Mouse (Mus musculus): ENCODE data around the gene Itga5. TPM values are rescaled to one million over a fixed set of nuclear protein-coding genes. Genes with fewer than 3 reads are reported as not detected.

Gene Itga5
- total and polyA plus RNA-seq, 2 experiments from 2014 or later: 3.8 to 6.8 TPM

DNA sequence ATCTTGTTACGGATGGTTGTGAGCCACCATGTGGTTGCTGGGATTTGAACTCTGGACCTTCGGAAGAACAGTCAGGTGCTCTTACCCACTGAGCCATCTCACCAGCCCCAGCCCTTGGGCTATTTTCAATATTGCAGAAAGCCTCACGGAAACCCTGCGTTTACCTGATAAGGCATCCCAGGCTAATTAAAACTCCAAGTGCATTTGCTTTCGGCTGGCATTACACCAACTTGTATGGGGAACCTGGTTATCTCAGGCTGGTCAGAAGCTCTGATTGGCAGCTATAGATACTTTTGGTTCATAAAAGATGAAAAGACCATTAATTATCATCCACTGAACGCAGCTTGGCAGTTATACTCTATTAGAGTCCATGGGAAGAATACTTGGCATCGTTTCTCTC lies 4.2 kb downstream of the Itga5 start:
- Histone ChIP-seq H3K27ac (ENCODE audit: low read depth, low read length) (no peak overlapping the region), H3K4me1 (ENCODE audit: insufficient read depth, low read length) (peaks cover 5% of the 10 kb centered on the region), H3K27me3 (ENCODE audit: insufficient read depth, low read length) (peaks cover 9% of the 10 kb centered on the region), H3K9me3 (ENCODE audit: low read length) (no peaks in the 10 kb centered on the region), H3K36me3 (ENCODE audit: insufficient read depth, low read length) (no peaks in the 10 kb centered on the region), H3K4me2 (ENCODE audit: low read depth, low read length, poor library complexity, severe bottlenecking) (no peak overlapping the region), H3K9ac (replicated peaks; ENCODE audit: low read length, poor library complexity, severe bottlenecking) (no peak overlapping the region), H3K4me3 (ENCODE audit: low read depth, low read length) (no peak overlapping the region)
- WGBS: 65% methylated on average over 6 of the region's 7 CpGs
- ATAC-seq (ENCODE audit: low FRiP score): no peak
- no peak for DNase-seq (ENCODE audit: low spot score)
- no peak for TF ChIP-seq CTCF (IDR thresholded peaks at IDR 0.05)

DNA sequence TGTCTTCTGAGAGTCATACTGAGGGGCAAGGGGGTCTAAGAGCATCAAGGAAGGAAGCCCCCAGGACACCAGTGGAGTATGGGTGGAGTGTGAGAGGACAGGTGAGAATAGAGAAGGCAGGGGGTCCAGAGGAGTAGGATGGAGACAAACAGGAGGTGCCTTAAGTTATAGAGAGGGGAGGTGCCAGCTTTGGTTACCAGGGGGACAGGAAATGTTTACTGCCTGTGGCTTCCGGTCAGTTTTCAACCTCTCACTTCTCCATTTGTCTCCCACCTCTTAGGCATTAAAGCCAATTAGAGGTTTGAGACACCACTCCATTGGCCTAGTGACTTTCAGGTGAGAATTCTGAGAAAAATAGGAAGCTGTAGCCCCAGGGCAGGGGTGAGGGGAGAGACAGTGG lies 5.3 kb downstream of the Itga5 start:
- DNase-seq (ENCODE audit: low spot score): no peak
- no peak for TF ChIP-seq CTCF (IDR thresholded peaks at IDR 0.05)
- H3K9ac ChIP-seq (replicated peaks; ENCODE audit: low read length, poor library complexity, severe bottlenecking): no peak overlapping the region
- no peaks in the 10 kb centered on the region for H3K36me3 ChIP-seq (ENCODE audit: insufficient read depth, low read length)
- WGBS: 68% methylated on average over 1 of the region's 1 CpGs
- peaks cover 6% of the 10 kb centered on the region for H3K27me3 ChIP-seq (ENCODE audit: insufficient read depth, low read length)
- H3K9me3 ChIP-seq (ENCODE audit: low read length): no peaks in the 10 kb centered on the region
- ATAC-seq (ENCODE audit: low FRiP score): no peak
- H3K27ac ChIP-seq (ENCODE audit: low read depth, low read length): no peak overlapping the region
- H3K4me3 ChIP-seq (ENCODE audit: low read depth, low read length): no peak overlapping the region
- H3K4me2 ChIP-seq (ENCODE audit: low read depth, low read length, poor library complexity, severe bottlenecking): no peak overlapping the region
- peaks cover 2% of the 10 kb centered on the region for H3K4me1 ChIP-seq (ENCODE audit: insufficient read depth, low read length)

DNA sequence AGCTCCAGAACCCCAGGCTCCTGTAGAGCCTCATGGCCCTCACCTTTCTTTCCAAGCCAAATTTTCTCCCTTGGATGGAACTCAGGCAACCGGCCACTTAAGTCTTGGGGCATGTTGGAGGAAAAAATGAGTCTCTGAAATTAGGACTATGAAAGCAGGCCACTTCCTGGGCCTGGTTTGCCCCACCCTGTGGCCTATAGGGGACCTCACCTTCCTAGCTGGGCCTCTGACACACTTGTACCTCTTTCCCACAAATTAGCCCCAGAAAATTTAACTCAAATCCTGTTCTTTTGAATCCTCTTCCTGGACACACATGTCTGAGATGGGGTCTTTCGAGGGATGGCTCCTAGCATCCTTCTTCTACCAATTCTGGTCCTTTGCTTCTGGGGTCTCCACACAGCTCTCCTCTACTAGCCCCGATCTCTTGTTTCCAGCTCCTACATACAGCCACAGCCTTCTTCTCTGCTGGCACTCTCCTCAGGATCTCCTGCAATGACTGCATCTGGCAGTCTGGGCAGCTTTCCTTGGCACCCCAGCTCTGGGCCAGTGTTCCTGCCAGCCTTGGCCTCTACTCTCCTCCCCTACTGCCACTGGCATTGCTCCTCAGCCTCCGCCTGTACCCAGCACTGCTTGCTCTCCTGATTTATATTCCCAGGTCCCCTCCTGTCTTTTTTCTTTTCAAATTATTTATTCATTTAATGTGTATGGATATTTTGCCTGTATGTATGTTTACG lies 6.5 kb downstream of the Itga5 start:
- no peak overlapping the region for H3K27ac ChIP-seq (ENCODE audit: low read depth, low read length)
- no peak for ATAC-seq (ENCODE audit: low FRiP score)
- no peak overlapping the region for H3K4me3 ChIP-seq (ENCODE audit: low read depth, low read length)
- H3K4me2 ChIP-seq (ENCODE audit: low read depth, low read length, poor library complexity, severe bottlenecking): no peak overlapping the region
- 86% methylated on average over 5 of the region's 5 CpGs for WGBS
- no peaks in the 10 kb centered on the region for H3K9me3 ChIP-seq (ENCODE audit: low read length)
- no peak for TF ChIP-seq CTCF (IDR thresholded peaks at IDR 0.05)
- H3K9ac ChIP-seq (replicated peaks; ENCODE audit: low read length, poor library complexity, severe bottlenecking): no peak overlapping the region
- DNase-seq (ENCODE audit: low spot score): peak; percentile 59
- H3K4me1 ChIP-seq (ENCODE audit: insufficient read depth, low read length): no peaks in the 10 kb centered on the region
- H3K36me3 ChIP-seq (ENCODE audit: insufficient read depth, low read length): no peaks in the 10 kb centered on the region
- H3K27me3 ChIP-seq (ENCODE audit: insufficient read depth, low read length): no peaks in the 10 kb centered on the region

DNA sequence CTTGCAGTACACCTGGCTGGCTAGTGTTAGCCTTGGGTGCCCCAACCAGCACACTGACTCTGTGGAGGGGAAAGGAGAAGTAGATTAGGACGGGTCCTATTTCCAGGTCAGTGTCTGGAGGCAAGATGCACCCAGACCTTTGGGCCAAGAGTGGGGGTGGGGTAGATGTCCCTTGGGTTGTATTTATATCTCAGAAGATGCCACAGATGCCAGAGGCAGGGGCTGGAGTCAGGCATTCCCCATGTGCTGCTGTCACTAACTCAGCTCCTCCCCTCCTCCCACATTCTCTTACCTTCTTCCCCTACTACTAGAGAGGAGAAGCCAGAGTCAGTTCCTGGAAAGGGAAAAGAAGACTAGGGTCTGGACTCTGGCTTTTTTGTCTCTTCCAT lies 7.4 kb downstream of the Itga5 start:
- H3K27ac ChIP-seq (ENCODE audit: low read depth, low read length): no peak overlapping the region
- no peaks in the 10 kb centered on the region for H3K36me3 ChIP-seq (ENCODE audit: insufficient read depth, low read length)
- H3K9ac ChIP-seq (replicated peaks; ENCODE audit: low read length, poor library complexity, severe bottlenecking): no peak overlapping the region
- H3K9me3 ChIP-seq (ENCODE audit: low read length): no peaks in the 10 kb centered on the region
- WGBS: 88% methylated on average over 1 of the region's 1 CpGs
- peak; percentile 47; the same call in 1 of the 2 replicates for ATAC-seq (ENCODE audit: low FRiP score)
- no peaks in the 10 kb centered on the region for H3K27me3 ChIP-seq (ENCODE audit: insufficient read depth, low read length)
- TF ChIP-seq CTCF (IDR thresholded peaks at IDR 0.05): no peak
- no peaks in the 10 kb centered on the region for H3K4me1 ChIP-seq (ENCODE audit: insufficient read depth, low read length)
- DNase-seq (ENCODE audit: low spot score): no peak
- no peak overlapping the region for H3K4me2 ChIP-seq (ENCODE audit: low read depth, low read length, poor library complexity, severe bottlenecking)
- no peak overlapping the region for H3K4me3 ChIP-seq (ENCODE audit: low read depth, low read length)

DNA sequence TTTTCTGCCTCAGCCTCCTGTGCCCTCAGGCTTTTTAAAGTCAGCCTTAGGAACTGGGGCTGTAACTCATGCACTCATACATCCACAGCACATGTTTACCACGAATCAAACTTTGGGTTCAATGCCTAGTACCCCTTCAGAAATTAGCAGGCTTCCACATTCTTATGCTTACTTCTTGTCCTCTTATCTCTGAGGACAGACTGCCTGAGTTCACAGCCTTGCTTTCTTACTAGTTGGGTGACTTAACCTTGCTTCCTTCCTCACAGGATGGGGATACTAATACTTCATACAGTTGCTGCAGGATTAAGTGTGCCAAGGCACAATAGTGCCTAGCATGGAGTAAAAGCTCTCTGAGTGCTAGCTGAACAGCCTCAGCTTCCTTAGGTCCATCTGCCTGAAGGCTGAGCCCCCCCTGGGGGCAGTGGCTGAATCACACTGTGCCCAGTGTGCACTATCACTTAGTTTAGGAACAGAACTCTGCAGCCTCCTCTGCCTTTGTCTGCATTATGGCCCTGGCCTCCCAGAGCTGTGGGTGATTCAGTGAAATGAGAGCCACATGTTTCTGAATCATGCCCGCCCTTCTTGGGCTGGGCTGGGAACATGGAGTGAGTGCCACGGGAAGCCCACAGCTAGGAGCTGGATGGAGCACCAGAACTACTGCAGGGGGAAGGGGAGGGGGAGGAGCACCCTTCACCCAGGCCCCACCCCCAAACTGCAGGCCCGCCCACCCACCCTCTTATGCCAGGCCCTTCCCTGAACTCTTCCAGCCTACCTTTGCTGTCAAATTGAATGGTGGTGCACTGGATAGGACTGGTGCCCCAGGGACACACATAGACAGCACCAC lies 8.1 kb downstream of the Itga5 start:
- 44% methylated on average over 4 of the region's 4 CpGs for WGBS

DNA sequence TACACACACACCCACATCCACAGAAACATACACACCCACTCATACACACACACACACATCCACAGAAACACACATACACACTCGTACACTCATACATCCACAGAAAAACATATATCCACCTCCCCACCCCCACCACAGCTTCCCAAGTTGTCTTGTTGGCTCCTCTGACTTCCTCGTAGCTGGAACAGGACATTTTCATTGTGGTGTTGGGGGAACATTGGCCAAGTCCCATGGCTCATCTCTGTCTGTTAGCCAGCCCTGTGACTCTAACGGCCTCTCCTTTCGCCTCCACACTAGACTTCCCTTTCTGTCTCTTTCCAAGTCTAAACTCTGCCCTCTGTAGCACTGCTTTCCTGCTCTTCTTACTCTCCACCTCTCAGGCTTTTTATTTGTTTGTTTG lies 8.7 kb downstream of the Itga5 start:
- 87% methylated on average over 4 of the region's 4 CpGs for WGBS

More for the DNA sequence above, 8.1 kb downstream of the Itga5 start:
- Histone ChIP-seq H3K4me2 (ENCODE audit: low read depth, low read length, poor library complexity, severe bottlenecking) (no peak overlapping the region), H3K27ac (ENCODE audit: low read depth, low read length) (no peak overlapping the region), H3K27me3 (ENCODE audit: insufficient read depth, low read length) (no peaks in the 10 kb centered on the region), H3K36me3 (ENCODE audit: insufficient read depth, low read length) (no peaks in the 10 kb centered on the region), H3K4me1 (ENCODE audit: insufficient read depth, low read length) (no peaks in the 10 kb centered on the region), H3K4me3 (ENCODE audit: low read depth, low read length) (no peak overlapping the region), H3K9ac (replicated peaks; ENCODE audit: low read length, poor library complexity, severe bottlenecking) (no peak overlapping the region), H3K9me3 (ENCODE audit: low read length) (no peaks in the 10 kb centered on the region)
- ATAC-seq (ENCODE audit: low FRiP score): no peak
- TF ChIP-seq CTCF (IDR thresholded peaks at IDR 0.05): no peak
- DNase-seq (ENCODE audit: low spot score): no peak

More for the DNA sequence above, 8.7 kb downstream of the Itga5 start:
- no peak for TF ChIP-seq CTCF (IDR thresholded peaks at IDR 0.05)
- Histone ChIP-seq H3K4me2 (ENCODE audit: low read depth, low read length, poor library complexity, severe bottlenecking) (no peak overlapping the region), H3K36me3 (ENCODE audit: insufficient read depth, low read length) (no peaks in the 10 kb centered on the region), H3K27ac (ENCODE audit: low read depth, low read length) (no peak overlapping the region), H3K4me1 (ENCODE audit: insufficient read depth, low read length) (no peaks in the 10 kb centered on the region), H3K27me3 (ENCODE audit: insufficient read depth, low read length) (no peaks in the 10 kb centered on the region), H3K9ac (replicated peaks; ENCODE audit: low read length, poor library complexity, severe bottlenecking) (no peak overlapping the region), H3K4me3 (ENCODE audit: low read depth, low read length) (no peak overlapping the region), H3K9me3 (ENCODE audit: low read length) (no peaks in the 10 kb centered on the region)
- DNase-seq (ENCODE audit: low spot score): no peak
- no peak for ATAC-seq (ENCODE audit: low FRiP score)
